Mouse (Mus musculus) ES-CJ7 (cell line): ENCODE measurements at regions not wholly inside any gene's neighbourhood (a gene's known extent, or its start where the extent isn't known, plus 50 kb on each side); places are given as distances from the start of the nearest gene placed in this dataset.

Experiments used
- DNase-seq: peaks from one replicate; pipeline ENCODE4 v3.0.0; 2011; ENCODE audit warnings: low read depth, low spot score

DNA sequence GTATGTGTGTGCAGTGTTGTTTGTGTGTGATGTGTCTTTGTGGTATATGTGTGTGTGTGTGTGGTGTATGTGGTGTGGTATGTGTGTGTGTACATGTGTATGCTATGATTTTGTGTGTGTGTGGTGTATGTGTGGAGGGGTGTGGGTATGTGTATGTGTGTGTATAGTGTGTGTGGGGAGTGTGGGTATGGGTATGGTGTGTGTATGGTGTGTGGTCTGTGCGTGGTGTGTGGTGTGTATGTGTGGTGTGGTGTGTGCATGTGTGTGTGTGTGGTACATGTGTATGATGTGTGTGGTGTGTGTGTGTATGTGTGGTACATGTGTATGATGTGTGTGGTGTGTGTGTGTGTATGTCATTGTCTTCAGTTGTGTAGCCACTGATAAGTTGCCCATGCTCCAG, 247.8 kb upstream of the Sp4 start:
- no peak for DNase-seq

DNA sequence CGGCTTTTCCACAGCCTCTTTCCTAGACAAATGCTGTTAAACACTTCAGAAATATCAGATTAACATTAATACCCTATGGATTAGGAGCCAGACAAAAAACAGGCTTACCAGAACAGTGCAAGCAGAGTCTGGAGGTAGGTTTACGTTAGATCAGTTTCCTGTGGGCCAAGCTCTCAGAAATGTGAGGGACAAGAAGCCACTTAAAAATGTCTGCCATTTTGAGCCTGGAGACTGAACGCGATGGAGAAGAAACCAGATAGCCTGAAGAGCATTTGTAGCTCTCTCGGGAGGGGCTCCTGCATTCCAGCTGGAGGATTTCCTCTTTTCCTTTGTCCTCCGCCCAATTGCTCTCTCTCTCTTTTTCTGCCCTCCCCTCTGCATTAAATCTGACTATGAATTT, 239.1 kb upstream of the Sp4 start:
- DNase-seq = peak; percentile 31

DNA sequence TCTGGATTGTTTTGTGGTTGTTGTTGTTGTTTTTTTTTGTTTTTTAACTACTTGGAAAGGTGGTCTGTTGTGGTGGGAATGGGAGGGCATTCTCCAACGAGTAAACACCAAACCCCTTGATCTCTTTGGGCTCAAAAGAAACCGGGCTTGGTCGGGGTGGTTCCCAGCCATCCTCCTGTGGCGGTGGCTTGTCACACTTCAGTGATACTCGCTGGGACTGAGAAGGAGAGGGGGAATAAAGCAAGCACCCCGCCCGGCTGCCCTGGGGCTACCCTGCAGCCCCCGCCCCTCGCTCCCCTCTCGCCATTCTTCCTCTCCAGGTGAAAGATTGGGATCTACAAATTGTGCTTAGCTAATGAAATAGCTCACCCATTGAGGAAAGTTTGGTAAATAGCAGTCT, 229.3 kb upstream of the Sp4 start:
- no peak for DNase-seq

DNA sequence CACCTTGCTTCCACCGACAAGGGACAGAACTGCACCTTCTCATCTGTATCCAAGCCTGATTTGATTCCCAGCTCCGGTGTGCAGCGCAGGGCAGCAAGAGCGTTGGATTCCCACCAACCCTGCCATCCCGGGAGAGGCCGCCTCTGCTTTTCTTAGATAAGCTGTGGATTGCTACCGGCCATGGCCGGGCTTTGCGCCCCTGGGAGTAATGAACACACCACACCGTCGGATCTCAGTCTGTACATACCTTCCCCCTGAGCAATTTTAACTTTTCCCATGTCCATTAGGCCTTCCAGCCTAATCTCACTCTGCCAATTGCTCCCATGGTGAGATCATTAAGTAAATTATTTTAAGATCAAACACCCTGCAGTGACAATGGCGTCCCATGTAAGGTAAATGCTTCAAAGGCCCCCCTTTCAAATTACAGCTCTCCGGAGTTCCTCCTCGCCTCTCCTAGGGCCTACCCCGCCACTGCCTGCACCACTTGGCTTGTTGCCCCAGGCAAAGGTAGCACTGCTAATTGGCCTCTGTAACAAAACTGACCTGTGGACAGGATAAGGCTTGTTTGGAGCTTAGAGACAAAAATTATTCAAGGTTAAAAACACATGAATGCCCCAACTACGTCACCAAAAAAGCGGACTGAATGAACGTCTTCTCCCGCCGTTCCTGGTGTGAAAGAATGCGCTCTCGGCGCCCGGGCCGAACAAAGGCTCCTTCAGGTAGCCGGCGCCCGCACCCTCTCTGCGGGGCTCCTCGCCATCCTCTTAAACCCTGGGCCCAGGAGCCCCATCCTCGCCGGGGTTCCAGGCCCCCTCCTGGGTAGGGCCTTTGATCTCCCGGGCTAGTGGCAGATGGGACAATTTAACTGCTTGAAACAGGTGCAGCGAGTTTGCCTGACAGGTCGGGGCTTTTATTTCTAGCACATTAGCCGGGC, 228.5 kb upstream of the Sp4 start:
- DNase-seq = peak; percentile 49

DNA sequence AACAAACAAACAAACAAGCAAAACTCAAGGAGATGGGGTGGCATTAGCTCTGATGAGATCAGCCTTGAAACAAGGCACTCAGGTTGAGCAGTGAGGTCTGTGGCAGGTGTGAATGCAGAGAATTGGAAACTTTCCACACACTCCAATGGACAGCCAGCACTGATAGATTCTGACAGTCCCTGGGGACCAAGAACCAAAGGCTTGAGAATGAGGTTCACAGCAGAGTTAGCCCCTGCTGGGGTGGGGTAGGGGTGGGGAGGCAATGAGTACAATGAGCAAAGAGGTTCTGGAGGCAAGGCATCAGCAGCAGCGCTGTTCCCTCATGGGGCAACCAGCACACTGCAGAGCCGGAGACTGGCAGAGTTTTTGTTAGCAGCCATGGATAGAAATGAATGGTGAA, 220.5 kb upstream of the Sp4 start:
- no peak for DNase-seq

DNA sequence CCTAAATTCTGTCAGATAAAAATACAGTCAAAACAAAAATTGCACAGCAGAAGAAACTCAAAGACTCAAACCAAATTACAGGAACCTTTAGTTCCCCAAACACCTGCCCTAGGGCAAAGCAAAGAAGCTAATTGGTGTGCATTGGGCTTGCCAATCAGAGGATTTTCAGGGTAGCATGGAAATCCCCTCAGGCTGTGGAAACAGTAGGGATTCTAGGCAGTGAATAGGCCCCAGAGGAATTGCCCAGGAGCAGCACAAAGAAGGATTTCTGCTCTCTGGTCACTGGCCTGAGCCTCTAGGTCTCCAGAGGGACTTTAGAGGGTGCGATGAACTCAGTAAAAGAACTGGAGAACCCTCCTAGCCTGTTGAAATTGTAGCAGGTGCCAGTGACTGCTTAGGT, 220.1 kb upstream of the Sp4 start:
- DNase-seq = peak; percentile 41

DNA sequence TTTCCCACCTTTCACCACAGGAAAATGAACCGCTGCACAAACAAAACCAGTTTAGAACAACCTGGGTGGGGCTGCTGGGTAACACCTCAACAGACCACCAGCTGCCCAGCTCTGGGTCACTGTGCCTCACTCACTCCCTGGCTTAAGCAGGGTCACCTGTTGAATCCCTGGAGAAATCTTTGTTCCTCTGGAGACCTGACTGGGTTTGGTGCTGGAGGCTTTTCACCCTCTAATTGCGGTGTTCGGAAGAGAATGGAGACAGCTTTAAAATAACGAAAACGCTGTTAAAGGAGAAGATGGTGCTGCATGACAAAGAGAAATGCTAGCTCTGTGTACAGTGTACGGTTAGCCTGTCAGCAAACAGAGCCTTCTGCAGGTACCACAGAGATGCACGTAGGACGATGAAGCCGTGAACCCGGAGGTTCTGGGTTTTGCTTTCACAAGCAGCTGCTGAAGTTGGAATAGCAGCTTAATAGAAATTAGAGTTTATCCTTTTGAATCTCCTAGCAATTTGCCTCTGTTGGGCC, 218.6 kb upstream of the Sp4 start:
- peak; percentile 54 for DNase-seq

DNA sequence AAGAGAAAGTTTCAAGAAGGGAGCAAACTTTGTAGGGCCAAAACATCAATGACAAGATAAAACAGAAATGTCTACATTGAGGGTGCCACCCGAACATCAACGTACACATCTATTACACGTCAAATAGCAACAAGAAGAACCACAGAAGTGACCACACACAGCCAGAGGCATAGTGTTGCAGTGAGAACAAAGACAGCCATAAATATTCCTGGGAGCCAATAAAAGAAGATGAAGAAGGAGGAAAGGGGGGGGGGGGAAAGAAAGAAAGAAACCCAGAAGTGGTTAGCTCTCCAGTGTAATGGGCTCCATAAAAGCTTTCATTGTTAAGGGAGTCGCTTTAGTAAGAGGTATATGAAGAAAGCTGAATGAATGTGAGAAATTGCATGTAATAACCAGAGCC, 209.7 kb upstream of the Sp4 start:
- no peak for DNase-seq

DNA sequence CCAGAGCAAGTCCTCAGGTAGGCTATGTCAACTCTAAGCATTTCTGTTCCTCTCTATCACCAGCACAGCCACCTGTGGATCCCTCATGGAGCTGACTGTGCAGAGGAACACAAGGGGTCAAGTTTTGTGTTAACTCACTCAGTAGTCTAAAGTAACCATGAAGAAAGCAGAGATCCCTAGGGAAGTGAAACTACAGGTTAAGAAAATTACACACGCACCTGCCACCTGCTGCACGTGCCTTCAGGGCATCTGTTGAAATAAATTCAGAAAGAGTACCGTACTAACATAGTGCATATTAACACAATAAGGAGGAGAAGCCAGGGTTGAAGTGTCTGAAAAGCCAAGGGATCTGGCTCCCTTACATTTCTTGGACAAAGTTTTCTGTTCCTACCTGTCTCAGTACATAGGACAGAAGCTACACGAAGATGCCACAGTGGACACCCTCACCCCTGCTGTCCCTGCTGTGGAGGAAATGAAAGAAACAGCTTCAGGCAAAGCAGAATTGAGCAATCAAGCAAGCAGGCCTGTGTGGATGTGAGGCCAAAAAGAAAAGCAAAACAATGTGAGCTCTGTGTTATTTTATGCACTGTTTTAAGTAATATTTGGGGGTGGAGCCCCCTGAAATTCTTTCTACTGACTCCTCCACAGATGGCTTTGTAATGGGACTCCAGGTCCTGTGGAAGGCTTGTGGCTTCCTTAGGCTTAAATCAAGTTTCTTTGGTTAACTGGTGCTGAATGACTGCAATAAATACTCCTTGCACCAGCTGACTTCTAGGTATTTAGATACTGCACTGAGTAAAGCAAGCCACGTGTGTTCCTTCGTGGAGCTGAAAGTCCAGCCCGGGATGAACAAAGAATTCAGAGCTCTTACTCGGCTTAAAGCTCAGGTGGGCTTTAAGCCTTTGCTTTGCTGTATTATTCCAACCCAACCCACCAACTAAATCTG, 208.0 kb upstream of the Sp4 start:
- DNase-seq = no peak

DNA sequence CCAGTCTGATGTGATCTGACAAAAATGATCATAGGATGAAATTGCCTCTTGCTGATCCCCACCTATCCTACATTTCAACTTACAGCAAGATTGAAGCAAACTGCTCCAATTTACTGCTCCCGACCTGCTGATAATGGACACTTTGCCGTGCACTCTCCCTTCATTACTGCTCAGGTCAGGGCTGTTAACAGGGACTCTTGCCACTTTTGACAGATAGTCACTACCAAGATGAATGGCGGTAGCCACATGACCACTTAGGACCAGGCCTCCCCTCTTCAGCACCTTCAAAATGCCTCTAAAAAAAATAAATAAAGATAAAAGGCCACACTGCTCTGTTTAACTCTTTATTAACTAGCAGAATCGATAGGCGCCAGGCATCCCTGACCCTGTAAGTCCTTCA, 199.2 kb upstream of the Sp4 start:
- no peak for DNase-seq

DNA sequence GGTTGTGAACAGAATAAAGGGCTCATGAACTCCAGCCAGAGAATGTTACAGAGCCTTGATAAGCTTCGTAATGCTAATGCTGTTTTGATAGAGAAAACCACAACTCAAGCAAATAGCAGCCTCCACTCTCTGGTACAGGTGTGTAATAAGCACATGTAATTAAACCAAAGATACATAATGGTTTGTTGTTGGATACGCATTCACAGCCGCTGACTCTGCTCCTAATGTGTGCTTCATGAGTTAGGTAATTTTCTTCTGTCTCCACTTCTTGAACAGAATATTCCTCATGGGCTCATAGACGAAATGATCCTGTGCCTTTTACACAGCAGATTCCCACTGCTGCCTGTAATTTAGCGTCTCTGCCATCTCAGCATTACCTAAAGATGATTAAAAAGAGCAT, 186.8 kb upstream of the Sp4 start:
- DNase-seq = no peak

DNA sequence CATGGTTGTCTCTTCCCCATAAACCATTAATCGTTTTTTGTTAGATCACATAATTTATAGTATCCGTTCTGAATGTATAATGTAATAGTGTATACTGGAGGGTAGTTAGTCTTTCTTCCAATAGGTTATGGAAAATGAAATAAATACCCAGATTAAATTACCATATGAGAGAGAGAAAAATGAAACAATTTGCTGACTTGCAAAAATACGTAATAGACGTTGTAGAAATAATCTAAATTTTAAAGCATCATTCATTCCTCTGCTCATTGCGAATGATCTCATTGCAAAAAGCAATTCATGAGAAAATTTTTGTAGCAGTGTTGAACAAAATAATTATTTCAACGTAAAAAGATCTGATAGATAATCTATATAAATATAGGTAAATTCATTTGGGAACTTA, 185.2 kb upstream of the Sp4 start:
- DNase-seq = no peak

DNA sequence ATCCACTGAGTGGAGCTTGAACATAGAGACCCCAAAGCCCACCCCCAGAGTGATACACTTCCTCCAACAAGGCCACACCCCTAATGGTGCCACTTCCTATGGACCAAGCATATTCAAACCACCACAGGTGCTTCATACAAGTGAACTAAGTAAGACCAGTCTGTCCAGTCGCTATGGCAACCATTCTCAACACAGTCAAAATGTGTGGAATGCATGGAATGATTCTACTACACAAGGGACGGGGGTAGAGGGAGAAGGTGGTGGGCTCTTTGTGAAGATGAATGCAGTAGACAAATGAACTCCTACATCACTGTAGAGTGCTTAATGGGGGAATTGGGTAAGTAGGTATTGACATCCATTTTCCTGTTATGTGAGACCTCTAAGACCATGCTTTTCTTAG, 180.1 kb upstream of the Sp4 start:
- peak; percentile 19 for DNase-seq

DNA sequence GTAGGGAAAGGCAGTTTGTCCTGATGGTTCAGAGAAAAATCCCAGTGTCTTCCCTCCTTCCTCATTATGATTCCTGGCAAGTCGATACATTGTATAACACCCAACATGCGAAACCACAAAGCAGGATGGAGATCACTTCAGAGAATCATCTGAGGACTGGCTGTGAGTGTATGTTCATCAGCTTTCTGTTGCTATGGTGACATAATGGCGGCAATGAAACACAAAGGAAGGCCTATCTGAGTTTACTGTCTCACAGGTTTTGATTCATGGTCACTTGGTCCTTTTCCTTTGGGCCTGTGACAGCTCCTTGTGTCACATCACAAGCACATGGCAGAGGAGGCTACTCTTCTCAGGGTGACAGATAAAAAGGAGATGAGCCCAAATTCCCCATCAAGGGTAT, 173.5 kb upstream of the Sp4 start:
- no peak for DNase-seq

DNA sequence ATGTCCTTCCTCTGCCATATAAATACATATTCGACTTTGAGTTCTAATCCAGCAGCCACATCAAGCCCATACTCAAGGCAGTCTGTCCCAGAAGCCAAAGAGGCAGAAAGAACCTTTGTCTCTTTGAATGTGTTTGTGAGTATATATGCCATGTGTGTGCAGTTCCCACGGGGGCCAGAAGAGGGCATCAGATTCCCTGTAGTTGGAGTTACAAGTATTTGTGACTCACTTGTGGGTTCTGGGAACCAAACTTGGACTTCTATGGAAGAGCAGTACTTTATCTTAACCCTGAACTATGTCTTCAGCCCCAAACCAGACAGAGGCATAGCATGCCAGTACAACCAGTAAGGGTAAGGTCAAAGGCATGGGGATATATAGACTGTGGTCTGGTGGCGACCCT, 165.6 kb upstream of the Sp4 start:
- DNase-seq = peak; percentile 24

DNA sequence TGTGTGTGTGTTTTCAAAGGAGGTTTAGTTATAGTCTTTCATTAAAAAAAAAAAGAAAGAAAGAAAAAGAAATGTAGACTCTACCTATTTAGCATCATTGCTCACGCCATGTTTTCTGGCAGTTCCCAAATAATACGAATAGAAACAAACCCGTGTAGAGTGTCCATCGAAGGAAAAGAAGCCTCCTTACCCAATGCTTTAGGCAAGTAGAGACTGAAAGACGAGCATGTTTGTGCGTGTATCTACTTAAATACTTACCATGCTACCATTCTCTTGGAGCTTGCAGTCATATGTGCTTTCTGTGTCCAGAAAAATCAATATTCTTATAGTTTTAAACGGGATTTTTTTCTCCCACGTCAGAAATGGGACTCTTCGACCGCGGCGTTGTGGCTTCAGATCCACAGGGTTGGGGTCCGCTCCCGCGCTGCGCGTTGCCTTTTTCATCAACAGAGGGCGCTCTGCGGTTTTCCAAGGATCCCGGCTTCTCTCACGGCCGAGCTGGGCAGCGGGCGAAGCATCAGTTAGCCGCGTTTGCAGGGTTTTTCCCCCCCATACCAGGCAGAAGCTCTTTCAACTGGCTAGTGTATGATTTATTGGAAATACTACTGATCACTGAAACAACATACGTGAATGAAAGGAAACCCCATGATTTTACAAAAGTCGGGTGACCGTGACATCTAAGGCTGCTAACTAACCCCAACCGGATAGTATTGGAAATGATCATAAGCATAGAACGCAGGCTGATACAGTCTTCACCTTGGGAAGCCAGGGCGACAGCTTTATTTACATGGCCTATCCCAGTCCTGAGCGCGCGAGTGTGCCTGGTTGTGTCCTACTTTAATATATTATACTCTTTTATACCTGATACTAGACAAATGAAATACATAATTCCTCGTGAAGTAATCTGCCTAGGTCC, 156.5 kb upstream of the Sp4 start:
- peak; percentile 60 for DNase-seq

DNA sequence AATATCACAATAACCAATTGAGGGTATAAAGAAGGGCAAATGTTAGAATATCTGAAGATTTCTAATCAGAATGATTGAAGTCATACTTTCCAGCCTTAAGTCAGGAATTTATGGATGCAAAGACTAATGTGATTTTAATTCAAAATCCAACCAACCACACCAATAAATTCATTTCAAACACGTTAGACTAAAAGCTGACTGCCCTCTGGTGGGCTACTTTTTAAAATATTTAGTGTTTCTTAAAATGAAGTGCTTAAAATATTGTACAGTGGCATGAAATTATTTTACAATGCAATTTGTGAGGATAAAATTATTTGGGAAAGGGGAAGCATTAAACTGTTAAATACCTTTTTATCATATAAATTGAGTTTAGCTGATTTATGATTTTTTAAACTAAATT, 154.4 kb upstream of the Sp4 start:
- DNase-seq = no peak

DNA sequence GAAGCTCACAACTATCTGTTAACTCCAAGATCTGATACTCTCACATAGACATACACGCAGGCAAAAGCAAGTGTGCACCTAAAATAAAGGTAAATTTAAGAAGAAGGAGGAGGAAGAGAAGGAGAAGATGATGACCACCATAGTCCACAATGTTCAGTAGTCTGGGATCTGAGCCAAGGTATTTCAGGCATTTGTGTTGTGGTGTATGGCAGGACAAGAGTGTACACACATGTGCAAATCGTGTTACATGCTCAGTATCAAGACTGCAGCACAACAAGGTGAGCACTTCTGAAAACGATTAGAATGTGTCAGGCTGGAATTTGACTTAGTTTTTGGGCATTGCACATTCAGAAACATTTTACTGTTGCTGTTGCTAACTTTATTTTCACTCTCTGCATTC, 138.4 kb upstream of the Sp4 start:
- DNase-seq = no peak

DNA sequence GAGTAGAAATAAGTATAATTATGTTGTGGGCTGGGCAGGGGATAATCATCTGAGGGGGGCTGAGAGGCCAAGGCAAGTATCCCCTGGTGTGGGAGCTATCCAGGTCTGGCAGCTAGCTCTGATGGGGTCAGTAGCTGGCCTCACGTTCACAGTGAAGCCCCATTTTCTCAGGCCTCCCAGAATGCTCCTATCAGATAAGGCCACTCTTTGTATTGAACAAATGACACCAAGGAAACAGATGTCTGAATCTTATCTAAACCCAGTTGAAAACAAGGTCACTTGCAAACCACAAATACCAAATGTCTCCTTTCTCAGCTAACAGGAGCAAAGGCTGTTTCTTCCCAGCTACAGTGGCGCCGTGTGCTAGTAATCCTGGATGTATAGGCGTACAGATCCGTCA, 137.6 kb upstream of the Sp4 start:
- no peak for DNase-seq

DNA sequence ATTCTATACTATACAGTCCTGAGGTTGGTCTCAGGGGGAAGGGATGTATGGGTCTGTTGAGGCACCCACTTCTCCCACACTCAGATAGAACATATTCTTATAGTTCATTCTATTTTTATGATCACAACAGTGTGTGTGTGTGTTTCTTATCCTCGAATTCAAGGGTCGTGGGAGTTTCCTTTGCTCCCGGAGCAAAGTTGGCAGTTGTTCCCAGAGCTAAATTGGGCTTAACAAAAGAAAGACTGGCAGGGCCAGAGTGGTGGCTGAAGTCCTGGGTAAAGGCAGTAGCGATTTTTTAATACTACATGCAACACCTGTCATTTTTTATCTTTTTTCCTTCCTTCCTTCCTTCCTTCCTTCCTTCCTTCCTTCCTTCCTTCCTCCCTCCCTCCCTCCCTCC, 131.5 kb upstream of the Sp4 start:
- no peak for DNase-seq

DNA sequence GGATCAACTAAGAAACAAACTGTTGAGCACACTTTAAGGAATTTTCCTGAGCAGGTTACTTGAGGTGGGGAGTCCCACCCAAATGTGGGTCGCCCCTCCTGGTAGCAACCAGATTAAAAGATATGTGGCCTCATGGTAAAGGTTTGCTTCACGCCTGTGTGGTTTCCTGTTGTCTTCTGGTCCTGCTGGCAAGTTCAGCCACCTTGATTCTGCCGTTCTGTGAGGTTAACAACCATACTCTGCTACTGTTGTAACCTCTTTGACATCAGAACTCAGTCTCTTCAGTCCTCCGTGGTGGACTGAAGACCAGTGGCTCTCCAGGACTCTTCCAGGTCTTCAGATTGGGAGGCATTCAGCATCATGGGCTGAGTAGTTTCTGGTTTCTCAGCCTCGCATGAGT, 127.1 kb upstream of the Sp4 start:
- no peak for DNase-seq
